Mouse (Mus musculus): ENCODE results near the gene Ube2h. TPM values are rescaled to one million over a fixed set of nuclear protein-coding genes. Genes with fewer than 3 reads are reported as not detected.
"Not testable (repeated sequence)": the region's sequence is repeated elsewhere in the genome, so short reads cannot be mapped to it uniquely, and the experiment has no call there.

Gene Ube2h
- polyA plus RNA-seq, 1 experiment from 2014 or later = 52.8 TPM

DNA sequence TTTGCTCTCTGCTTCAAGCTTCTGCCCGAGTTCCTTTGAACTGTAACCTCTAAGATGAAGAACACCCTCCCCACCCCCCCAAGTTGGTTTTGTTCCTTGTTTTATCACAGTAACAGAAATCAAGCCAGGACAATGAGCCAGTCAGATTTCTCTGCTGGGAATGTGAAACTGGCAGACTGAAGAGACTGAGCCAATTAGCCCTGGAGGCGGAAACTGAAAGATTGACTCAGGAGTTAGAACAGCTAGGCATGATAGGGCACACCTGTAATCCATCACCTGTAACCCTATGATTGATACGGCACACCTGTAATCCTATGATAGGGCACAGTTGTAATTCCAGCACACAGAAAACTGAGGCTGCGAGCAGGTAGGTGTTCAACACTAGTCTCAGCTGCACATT is 27.9 kb upstream of the Ube2h start:
- Histone ChIP-seq H3K9me3 (ENCODE audit: control insufficient read depth, low read length) (no peaks in the 10 kb centered on the region), H3K27ac (ENCODE audit: low read depth, low read length) (no peak overlapping the region), H3K4me2 (ENCODE audit: low read depth) (no peak overlapping the region), H3K4me1 (ENCODE audit: control insufficient read depth, insufficient read depth, low read length) (no peaks in the 10 kb centered on the region), H3K27me3 (ENCODE audit: control insufficient read depth, insufficient read depth, low read length) (no peaks in the 10 kb centered on the region), H3K9ac (ENCODE audit: low read length) (no peak overlapping the region), H3K4me3 (ENCODE audit: low read depth, low read length) (no peak overlapping the region), H3K36me3 (ENCODE audit: control insufficient read depth, insufficient read depth, low read length) (no peaks in the 10 kb centered on the region)
- DNase-seq (ENCODE audit: low spot score) = no peak
- 79% methylated on average over 4 of the region's 4 CpGs for WGBS
- ATAC-seq (ENCODE audit: insufficient read depth, low FRiP score, low TSS enrichment) = no peak

DNA sequence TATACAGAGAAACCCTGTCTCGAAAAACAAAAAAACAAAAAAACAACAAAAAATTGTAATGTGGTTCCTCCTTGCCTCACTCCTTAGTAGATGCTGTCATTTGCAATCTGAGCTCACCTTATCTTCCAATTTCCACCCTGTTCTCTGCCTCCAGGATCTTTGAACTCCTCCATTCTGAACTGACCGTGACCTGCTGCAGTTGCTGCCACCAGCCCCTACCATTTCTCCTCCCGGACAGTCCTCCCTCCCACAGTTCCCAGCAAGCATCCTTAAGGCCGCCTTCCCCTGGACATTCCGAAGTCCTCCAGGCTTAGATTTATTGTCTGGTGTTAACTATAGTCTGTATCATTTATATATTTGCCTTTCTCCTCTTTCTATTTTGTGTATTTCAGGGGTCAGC is 26.4 kb upstream of the Ube2h start:
- Histone ChIP-seq H3K4me2 (ENCODE audit: low read depth) (no peak overlapping the region), H3K4me3 (ENCODE audit: low read depth, low read length) (no peak overlapping the region), H3K9ac (ENCODE audit: low read length) (no peak overlapping the region), H3K27ac (ENCODE audit: low read depth, low read length) (no peak overlapping the region), H3K9me3 (ENCODE audit: control insufficient read depth, low read length) (no peaks in the 10 kb centered on the region), H3K36me3 (ENCODE audit: control insufficient read depth, insufficient read depth, low read length) (no peaks in the 10 kb centered on the region), H3K27me3 (ENCODE audit: control insufficient read depth, insufficient read depth, low read length) (no peaks in the 10 kb centered on the region), H3K4me1 (ENCODE audit: control insufficient read depth, insufficient read depth, low read length) (no peaks in the 10 kb centered on the region)
- ATAC-seq (ENCODE audit: insufficient read depth, low FRiP score, low TSS enrichment) (no peak), DNase-seq (ENCODE audit: low spot score) (no peak)
- WGBS = 69% methylated on average over 5 of the region's 5 CpGs

DNA sequence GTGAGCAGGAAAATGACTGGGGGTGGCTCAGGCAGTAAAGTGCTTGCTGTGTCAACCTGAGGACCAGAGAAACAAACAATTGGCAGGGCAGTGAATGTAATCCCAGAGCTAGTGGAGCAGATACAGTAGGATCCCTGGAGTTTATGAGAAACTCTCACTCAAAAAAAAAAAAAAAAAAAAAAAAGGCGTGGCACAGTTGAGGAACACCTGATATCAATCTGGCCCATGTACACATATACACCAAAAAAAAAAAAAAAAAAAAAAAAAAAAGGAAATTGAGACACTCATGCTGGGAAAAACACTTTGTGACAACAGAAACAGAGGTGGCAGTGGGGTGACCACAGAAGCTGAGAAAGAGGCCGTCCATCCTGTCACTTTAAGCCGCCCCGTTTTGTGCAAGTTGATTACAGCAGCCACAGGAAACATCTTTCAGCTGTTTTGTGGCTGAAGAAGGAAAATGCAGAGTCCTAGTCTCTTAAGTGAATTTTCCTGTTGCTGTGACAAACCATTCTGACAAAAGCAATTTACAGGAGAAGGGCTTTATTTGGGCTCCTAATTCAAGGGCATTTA is 21.7 kb upstream of the Ube2h start:
- no peaks in the 10 kb centered on the region for H3K27me3 ChIP-seq (ENCODE audit: control insufficient read depth, insufficient read depth, low read length)
- ATAC-seq (ENCODE audit: insufficient read depth, low FRiP score, low TSS enrichment) = no peak
- DNase-seq (ENCODE audit: low spot score) = no peak
- no peaks in the 10 kb centered on the region for H3K4me1 ChIP-seq (ENCODE audit: control insufficient read depth, insufficient read depth, low read length)
- H3K36me3 ChIP-seq (ENCODE audit: control insufficient read depth, insufficient read depth, low read length) = no peaks in the 10 kb centered on the region
- no peak overlapping the region for H3K9ac ChIP-seq (ENCODE audit: low read length)
- no peak overlapping the region for H3K4me3 ChIP-seq (ENCODE audit: low read depth, low read length)
- no peak overlapping the region for H3K4me2 ChIP-seq (ENCODE audit: low read depth)
- H3K9me3 ChIP-seq (ENCODE audit: control insufficient read depth, low read length) = no peaks in the 10 kb centered on the region
- H3K27ac ChIP-seq (ENCODE audit: low read depth, low read length) = no peak overlapping the region
- 84% methylated on average over 4 of the region's 4 CpGs for WGBS

DNA sequence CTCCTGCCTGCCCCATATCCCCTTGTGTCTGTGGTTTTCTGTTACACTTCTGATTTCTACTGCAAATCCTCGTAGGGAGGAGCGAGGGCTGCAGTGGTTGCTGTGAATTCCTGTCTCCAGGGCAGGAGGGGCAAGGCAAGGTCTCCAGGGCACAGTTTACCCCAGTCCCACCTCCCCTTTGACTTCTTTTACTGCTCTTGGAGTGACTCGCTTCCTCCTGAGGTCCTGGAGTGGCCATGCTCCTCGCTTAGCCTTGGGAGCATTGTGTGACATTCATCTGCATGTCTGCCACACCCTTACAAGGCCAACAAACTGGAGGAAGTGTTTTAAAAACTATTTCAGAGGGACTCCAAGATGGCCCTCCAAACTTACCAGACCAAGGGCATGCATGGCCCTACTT is 16.7 kb upstream of the Ube2h start:
- 51% methylated on average over 4 of the region's 4 CpGs for WGBS
- DNase-seq (ENCODE audit: low spot score) (no peak), ATAC-seq (ENCODE audit: insufficient read depth, low FRiP score, low TSS enrichment) (no peak)
- no peaks in the 10 kb centered on the region for H3K27me3 ChIP-seq (ENCODE audit: control insufficient read depth, insufficient read depth, low read length)
- H3K27ac ChIP-seq (ENCODE audit: low read depth, low read length) = no peak overlapping the region
- no peak overlapping the region for H3K9ac ChIP-seq (ENCODE audit: low read length)
- H3K4me1 ChIP-seq (ENCODE audit: control insufficient read depth, insufficient read depth, low read length) = no peaks in the 10 kb centered on the region
- no peak overlapping the region for H3K4me3 ChIP-seq (ENCODE audit: low read depth, low read length)
- H3K9me3 ChIP-seq (ENCODE audit: control insufficient read depth, low read length) = no peaks in the 10 kb centered on the region
- no peak overlapping the region for H3K4me2 ChIP-seq (ENCODE audit: low read depth)
- H3K36me3 ChIP-seq (ENCODE audit: control insufficient read depth, insufficient read depth, low read length) = no peaks in the 10 kb centered on the region

DNA sequence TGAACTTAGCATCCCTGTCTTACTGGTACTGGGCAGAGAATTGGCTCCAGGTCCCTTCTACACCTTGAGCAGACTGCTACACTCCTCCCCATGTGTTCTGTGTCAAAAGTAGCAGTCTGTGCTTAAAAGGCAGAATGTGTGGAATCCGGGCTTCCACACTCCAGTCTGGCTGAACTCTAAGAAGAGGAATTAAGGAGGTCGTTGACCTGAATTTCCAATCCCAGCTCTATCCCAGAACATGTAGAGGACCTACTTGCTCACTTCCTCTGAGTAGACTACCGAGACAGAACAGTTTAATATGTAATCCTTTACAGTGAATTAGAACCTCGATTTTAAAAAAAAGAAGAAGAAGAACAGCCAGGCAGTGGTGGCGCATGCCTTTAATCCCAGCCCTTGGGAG is 14.9 kb upstream of the Ube2h start:
- Histone ChIP-seq H3K27ac (ENCODE audit: low read depth, low read length) (no peak overlapping the region), H3K9me3 (ENCODE audit: control insufficient read depth, low read length) (no peaks in the 10 kb centered on the region), H3K36me3 (ENCODE audit: control insufficient read depth, insufficient read depth, low read length) (no peaks in the 10 kb centered on the region), H3K27me3 (ENCODE audit: control insufficient read depth, insufficient read depth, low read length) (no peaks in the 10 kb centered on the region), H3K4me1 (ENCODE audit: control insufficient read depth, insufficient read depth, low read length) (no peaks in the 10 kb centered on the region), H3K4me3 (ENCODE audit: low read depth, low read length) (no peak overlapping the region), H3K4me2 (ENCODE audit: low read depth) (no peak overlapping the region), H3K9ac (ENCODE audit: low read length) (no peak overlapping the region)
- DNase-seq (ENCODE audit: low spot score) (no peak), ATAC-seq (ENCODE audit: insufficient read depth, low FRiP score, low TSS enrichment) (no peak)
- WGBS = 87% methylated on average over 5 of the region's 5 CpGs

DNA sequence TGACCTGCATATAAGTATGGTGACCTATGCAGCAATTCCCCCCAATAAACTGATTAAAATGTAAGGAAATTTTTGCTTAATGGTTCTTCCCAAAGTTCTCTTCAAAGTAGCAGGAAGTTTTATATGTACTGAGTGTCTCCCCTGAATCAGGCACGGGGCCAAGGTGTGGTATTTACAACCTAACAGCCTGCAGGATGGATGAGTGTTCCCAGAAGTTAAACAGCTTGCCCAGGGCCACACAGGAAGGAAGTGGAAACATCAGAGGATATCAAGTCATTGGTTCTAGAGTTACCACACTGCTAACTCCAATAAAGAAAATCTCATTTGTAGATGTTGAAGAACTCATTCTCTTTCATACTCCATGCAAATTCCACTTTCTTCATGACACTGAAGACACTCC is 7.7 kb upstream of the Ube2h start:
- 42% methylated on average over 1 of the region's 1 CpGs for WGBS
- no peak for ATAC-seq (ENCODE audit: insufficient read depth, low FRiP score, low TSS enrichment)
- no peak overlapping the region for H3K4me3 ChIP-seq (ENCODE audit: low read depth, low read length)
- H3K4me1 ChIP-seq (ENCODE audit: control insufficient read depth, insufficient read depth, low read length) = no peaks in the 10 kb centered on the region
- no peak for DNase-seq (ENCODE audit: low spot score)
- no peaks in the 10 kb centered on the region for H3K36me3 ChIP-seq (ENCODE audit: control insufficient read depth, insufficient read depth, low read length)
- H3K4me2 ChIP-seq (ENCODE audit: low read depth) = no peak overlapping the region
- no peaks in the 10 kb centered on the region for H3K9me3 ChIP-seq (ENCODE audit: control insufficient read depth, low read length)
- no peak overlapping the region for H3K27ac ChIP-seq (ENCODE audit: low read depth, low read length)
- no peaks in the 10 kb centered on the region for H3K27me3 ChIP-seq (ENCODE audit: control insufficient read depth, insufficient read depth, low read length)
- H3K9ac ChIP-seq (ENCODE audit: low read length) = no peak overlapping the region

DNA sequence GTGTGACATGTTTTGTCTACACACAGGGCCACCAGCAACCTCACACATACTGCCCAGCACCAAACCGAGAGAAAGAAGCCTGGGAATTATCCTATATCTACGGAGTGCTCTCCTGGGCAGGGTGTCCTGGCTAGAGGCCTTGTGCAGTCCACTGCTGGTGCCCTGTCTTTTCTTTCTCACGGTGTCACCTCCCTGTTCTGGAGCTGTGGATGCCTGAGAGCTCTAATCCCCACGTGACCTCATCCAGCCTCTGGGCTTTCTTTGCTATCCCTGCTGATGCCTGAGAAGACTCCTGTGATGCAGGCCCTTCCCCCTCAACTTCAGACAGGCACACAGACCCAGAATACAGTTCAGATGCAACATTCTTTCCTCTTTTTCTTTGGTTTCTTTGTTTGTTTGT is 4.4 kb upstream of the Ube2h start:
- no peak overlapping the region for H3K4me2 ChIP-seq (ENCODE audit: low read depth)
- no peak overlapping the region for H3K4me3 ChIP-seq (ENCODE audit: low read depth, low read length)
- H3K36me3 ChIP-seq (ENCODE audit: control insufficient read depth, insufficient read depth, low read length) = no peaks in the 10 kb centered on the region
- 44% methylated on average over 4 of the region's 4 CpGs for WGBS
- ATAC-seq (ENCODE audit: insufficient read depth, low FRiP score, low TSS enrichment) (no peak), DNase-seq (ENCODE audit: low spot score) (no peak)
- H3K9ac ChIP-seq (ENCODE audit: low read length) = no peak overlapping the region
- H3K9me3 ChIP-seq (ENCODE audit: control insufficient read depth, low read length) = no peaks in the 10 kb centered on the region
- H3K27me3 ChIP-seq (ENCODE audit: control insufficient read depth, insufficient read depth, low read length) = no peaks in the 10 kb centered on the region
- H3K27ac ChIP-seq (ENCODE audit: low read depth, low read length) = no peak overlapping the region
- H3K4me1 ChIP-seq (ENCODE audit: control insufficient read depth, insufficient read depth, low read length) = no peaks in the 10 kb centered on the region

DNA sequence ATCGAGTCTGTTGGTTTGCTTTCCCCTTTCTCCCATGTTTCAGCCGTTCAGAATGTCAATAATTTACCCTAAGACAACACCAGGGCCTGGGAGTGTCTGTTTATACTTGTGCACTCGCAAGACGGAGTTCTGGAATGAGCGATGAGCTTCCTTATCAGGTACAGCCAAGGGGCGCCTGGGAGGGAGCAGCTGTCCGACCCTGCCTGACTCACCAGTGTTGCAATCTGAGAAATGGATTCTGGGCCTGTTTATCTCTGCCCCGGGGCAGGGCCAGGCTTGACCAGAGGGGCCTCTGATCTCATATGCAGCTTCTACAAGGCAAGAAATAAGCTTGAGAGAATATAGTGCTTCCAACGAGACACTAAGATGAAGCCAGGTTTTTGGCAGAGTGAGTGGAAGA is 3.4 kb upstream of the Ube2h start:
- 65% methylated on average over 9 of the region's 9 CpGs for WGBS
- no peak for DNase-seq (ENCODE audit: low spot score)
- Histone ChIP-seq H3K4me2 (ENCODE audit: low read depth) (no peak overlapping the region), H3K27ac (ENCODE audit: low read depth, low read length) (no peak overlapping the region), H3K9me3 (ENCODE audit: control insufficient read depth, low read length) (no peaks in the 10 kb centered on the region), H3K4me1 (ENCODE audit: control insufficient read depth, insufficient read depth, low read length) (no peaks in the 10 kb centered on the region), H3K36me3 (ENCODE audit: control insufficient read depth, insufficient read depth, low read length) (no peaks in the 10 kb centered on the region), H3K9ac (ENCODE audit: low read length) (no peak overlapping the region), H3K4me3 (ENCODE audit: low read depth, low read length) (no peak overlapping the region), H3K27me3 (ENCODE audit: control insufficient read depth, insufficient read depth, low read length) (no peaks in the 10 kb centered on the region)
- no peak for ATAC-seq (ENCODE audit: insufficient read depth, low FRiP score, low TSS enrichment)

DNA sequence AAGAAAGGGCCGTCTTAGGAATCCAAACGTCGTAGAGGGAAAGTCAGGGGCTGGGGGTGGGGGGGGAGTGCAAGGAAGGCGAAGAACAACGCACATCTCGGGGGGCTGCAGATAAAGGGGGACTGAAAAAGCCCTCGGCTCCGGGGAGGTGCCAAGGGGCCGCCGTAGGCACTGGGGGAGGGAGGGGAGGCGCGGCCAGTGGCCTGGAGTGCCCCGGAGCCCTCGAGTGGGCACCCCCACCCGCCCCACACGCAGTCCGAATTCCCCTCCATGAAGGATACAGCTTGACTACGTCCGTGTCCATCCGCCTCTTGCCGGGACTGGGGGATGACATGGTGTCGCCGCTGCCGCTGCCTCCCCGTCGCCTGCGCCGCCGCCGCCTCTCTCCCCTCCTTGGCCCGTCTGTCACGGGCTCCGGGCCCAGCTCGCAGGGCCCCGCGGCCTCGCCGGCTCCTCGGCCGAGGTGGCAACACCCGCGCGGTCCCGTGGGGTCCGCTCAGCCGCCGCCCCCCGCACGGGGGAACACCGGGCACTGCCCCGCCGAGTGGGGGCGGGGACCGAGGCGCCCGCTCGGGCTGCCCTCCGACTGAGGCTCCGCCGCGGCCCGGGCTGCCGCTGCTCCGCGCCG is 454 bp downstream of the Ube2h start:
- H3K9me3 ChIP-seq (ENCODE audit: control insufficient read depth, low read length); H3K27me3 ChIP-seq (ENCODE audit: control insufficient read depth, insufficient read depth, low read length); H3K36me3 ChIP-seq (ENCODE audit: control insufficient read depth, insufficient read depth, low read length): not testable (repeated sequence)
- H3K27ac ChIP-seq (ENCODE audit: low read depth, low read length) = peak overlapping the region; percentile 83
- peak overlapping the region; percentile 78 for H3K4me2 ChIP-seq (ENCODE audit: low read depth)
- WGBS = under 1% methylated on average over 44 of the region's 66 CpGs
- peaks cover 13% of the 10 kb centered on the region for H3K4me1 ChIP-seq (ENCODE audit: control insufficient read depth, insufficient read depth, low read length)
- ATAC-seq (ENCODE audit: insufficient read depth, low FRiP score, low TSS enrichment) (peak; percentile 62), DNase-seq (ENCODE audit: low spot score) (peak; percentile 33)
- H3K9ac ChIP-seq (ENCODE audit: low read length) = peak overlapping the region; percentile 77
- peak overlapping the region; percentile 69 for H3K4me3 ChIP-seq (ENCODE audit: low read depth, low read length)

All from neural tube, embryonic 11.5 days (tissue).